Mouse (Mus musculus) left cerebral cortex, postnatal 25 days (tissue): ENCODE data around the gene Diras1. TPM values are rescaled to one million over a fixed set of nuclear protein-coding genes. Genes with fewer than 3 reads are reported as not detected.
"Not testable (repeated sequence)": the region's sequence is repeated elsewhere in the genome, so short reads cannot be mapped to it uniquely, and the experiment has no call there.

Experiments used
- DNase-seq, 2 experiments: peaks; one replicate each; pipeline ENCODE4 v3.0.0; 2022; ENCODE audit warnings: low spot score in 2 of 2, mixed read lengths in 1 of 2
- intact Hi-C: fragments of 180-260 bp; cut with DNase I; formaldehyde crosslinking; loops from one replicate; pipeline ENCODE4 v1.15.1; 2025
- total RNA-seq, 2 experiments: library from RNA; stranded (reverse); gene quantifications; 2 replicates each; pipeline ENCODE4 v1.2.3; 2021

The Diras1 gene
- 100 to 1,000 TPM; 108 to 110 TPM for total RNA-seq

- intact Hi-C loops = no loop called here
Measured at GRCm38 (mm10) chr10:81025639-81026275, at the start of gene Diras1. TSS of gene Diras1 (minus strand) at chr10:81025662.

DNA sequence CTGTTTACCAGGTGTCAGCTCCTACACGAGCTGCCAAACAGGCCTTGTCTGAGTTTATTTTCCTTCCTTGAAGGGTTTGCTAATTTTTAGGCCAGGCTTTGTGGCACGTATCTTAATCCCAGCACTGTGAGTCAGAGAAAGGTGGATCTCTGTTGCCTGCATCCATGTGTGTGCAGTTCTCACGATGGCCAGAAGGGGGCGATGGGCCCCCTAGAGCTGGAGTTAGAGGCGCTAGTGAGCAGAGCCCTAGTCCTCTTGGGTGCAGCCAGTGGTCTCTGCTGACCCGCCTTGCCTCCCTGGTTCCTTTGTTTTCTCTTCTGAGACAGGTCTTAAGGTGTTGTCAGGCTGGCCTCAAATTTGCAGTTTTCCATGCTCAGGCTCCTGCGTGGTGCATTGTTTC is 48.0 kb upstream of the Diras1 start:
- intact Hi-C loops = no loop called here
- no peak for DNase-seq

More at GRCm38 (mm10) chr10:81025639-81026275, at the start of gene Diras1:
- no peak for DNase-seq

- DNase-seq = no peak
- intact Hi-C loops = no loop called here
Measured at GRCm38 (mm10) chr10:81072290-81072689, 46.8 kb upstream of the Diras1 start.

- DNase-seq = peak; percentile 98 to 99
- intact Hi-C loops = loop anchor here (2.0 kb wide), 1 partner anchor 67 kb away; no protein-coding TSS in a partner anchor
Measured at GRCm38 (mm10) chr10:81069836-81070235, 44.4 kb upstream of the Diras1 start, which contains the start of gene Thop1. TSS of gene Thop1 (plus strand) at chr10:81070035.

- intact Hi-C loops = no loop called here
Measured at GRCm38 (mm10) chr10:81068706-81069105, 43.2 kb upstream of the Diras1 start.

DNA sequence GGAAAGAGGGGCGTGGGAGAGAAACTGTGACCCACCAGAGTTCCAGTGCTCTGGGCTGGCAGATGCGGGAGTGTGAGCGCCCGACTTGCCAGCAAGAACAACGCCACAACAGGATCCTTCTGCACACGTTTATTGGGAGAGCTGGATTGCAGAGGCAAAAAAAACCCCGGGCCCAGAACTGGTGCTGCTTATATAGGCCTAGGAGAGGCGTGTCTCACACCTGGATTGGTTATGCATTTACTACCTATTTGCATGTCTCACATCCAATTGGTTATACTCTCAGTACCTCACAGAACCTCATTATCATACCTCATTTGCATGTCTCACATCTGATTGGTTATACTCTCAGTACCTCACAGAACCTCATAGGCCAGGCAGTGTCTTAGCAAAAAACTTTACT is 39.1 kb upstream of the Diras1 start:
- DNase-seq, intact Hi-C loops: not testable (repeated sequence)

More at GRCm38 (mm10) chr10:81068706-81069105, 43.2 kb upstream of the Diras1 start:
- no peak for DNase-seq

GRCm38 (mm10) chr10:81062710-81063109 is 37.2 kb upstream of the Diras1 start:
- intact Hi-C loops = no loop called here
- no peak for DNase-seq

- intact Hi-C loops = no loop called here
- DNase-seq = peak; percentile 100
Measured at GRCm38 (mm10) chr10:81059603-81060543, 34.4 kb upstream of the Diras1 start, which contains the start of gene Sgta. TSS of gene Sgta (minus strand) at chr10:81060181.

DNA sequence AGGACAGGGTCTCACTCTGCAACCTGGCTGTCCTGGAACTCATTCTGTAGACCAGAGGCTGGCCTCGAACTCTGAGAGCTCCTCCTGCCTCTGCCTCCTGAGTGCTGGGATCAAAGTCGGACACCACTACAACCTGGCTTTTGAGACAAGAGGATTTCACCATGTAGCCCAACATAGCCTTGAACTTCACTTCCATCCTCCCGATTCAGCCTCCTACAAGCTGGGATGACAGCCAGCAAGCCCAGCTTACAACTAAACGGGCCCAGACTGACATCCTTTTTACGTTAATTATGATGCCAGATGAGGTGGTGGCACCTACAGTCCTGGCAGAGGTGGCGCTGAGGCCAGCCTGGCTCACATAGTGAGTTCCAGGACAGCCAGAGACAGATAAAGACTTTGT is 33.4 kb upstream of the Diras1 start:
- DNase-seq = no peak
- intact Hi-C loops = no loop called here

- intact Hi-C loops = no loop called here
- DNase-seq = no peak
Measured at GRCm38 (mm10) chr10:81057406-81058130, 32.1 kb upstream of the Diras1 start.

DNA sequence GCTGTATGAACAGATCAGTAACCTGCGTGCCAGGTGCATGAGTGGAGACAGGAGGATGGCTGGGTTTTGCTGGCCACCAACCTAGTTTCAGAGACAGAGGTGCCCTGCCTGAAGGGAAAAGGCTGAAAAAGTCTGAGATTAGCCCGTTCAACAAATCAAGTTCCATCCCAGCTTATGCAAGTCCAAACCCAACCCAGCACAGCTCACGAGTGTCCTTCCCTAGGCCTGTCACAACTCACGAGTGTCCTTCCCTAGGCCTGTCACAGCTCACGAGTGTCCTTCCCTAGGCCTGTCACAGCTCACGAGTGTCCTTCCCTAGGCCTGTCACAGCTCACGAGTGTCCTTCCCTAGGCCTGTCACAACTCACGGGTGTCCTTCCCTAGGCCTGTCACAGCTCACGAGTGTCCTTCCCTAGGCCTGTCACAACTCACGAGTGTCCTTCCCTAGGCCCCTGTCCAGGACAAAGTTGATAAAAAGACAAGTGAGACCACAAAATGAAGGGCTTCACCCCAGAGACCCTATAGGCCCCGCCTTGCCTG is 30.4 kb upstream of the Diras1 start:
- intact Hi-C loops, DNase-seq: not testable (repeated sequence)

DNA sequence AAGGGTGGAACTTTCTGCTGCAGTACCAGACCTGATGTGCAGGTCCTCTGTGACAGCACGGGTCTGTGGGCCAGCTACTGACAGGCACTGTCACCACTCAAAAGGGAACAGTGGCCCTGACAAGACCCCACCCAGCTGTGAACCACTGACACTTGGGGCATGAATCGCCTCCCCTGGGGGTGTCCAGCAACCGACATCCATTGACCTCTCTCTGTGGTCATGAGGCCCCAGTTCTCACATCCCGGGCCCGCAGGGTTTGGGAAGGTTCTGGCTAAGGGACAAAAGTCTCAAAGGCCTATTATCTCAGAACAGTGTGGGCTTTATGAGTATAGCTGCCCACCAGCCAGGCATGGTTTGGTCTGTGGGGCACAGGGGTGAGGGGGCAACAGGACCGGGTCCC is 29.7 kb upstream of the Diras1 start:
- intact Hi-C loops = no loop called here
- DNase-seq = no peak

DNA sequence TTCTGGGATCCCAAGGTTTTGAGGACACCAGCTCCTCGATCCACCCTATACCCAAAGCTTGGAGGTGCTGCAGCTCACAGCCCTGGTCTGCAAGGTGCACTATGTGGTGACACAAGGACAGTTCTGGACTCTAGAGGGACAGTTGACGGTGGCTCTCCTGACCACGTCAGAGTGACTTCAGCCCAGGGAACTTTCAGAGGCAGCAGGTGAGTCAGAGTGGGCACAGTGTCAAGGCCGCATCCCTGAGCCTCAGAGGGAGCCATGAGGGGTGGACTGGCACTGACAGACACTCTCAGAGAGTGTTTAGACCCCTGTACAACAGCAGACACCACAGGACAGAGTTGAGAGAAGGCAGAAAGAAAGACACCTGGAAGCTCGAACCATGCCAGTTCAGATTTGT is 27.1 kb upstream of the Diras1 start:
- intact Hi-C loops = no loop called here
- DNase-seq = no peak

DNA sequence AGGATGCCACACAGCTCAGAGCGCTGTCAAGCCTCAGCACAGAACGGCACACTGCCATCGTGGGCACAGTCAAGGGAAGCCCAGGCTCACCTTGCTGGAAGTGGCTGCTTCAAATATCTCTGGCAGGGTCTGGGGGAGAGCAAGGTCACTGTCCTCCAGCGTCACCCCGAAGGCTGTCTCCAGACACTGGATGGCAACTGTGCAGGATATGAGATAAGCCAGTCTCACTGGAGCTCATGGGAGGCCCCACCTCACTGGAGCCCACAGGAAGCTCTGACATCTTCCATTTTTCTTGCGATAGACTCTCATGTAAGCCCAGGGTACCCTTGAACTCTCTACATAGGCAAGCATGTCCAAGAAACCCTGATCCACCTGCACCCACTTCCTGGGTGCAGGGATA is 25.7 kb upstream of the Diras1 start:
- DNase-seq = no peak
- intact Hi-C loops = no loop called here

DNA sequence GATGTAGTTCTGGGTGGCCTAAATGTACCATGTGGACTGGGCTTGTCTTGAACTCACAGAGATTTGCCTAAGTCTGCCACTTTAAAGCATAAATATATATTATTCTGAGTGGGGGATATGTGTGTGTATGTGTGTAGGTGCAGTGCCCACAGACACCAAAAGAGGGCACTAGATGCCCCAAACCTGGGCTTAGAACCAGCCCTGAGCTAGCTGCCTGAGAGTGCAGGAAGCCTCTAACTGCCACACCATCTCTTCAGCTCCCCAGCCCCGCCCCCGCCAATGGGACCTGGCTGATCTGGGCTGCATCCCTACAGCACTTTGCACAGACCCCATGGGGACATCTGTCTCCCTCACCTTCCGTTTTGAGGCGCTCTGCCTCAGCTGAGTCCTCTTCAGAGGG is 25.2 kb upstream of the Diras1 start:
- no peak for DNase-seq
- intact Hi-C loops = no loop called here

DNA sequence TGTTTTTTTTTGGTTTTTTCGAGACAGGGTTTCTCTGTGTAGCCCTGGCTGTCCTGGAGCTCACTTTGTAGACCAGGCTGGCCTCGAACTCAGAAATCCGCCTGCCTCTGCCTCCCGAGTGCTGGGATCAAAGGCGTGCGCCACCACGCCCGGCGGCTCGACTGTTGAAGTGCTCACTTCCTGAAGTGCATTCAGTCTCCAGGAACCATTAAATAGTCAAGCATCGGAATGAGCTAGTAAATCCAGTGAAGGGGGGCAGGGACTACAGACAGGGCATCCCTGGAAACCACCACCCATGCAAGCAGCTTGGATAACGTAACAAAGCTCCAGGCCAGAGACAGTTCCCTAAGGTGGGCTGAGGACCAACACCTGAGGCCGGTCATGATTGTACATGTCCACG is 19.8 kb upstream of the Diras1 start:
- intact Hi-C loops, DNase-seq: not testable (repeated sequence)

GRCm38 (mm10) chr10:81041458-81042175 is 16.2 kb upstream of the Diras1 start:
- DNase-seq = peak; percentile 63 to 72
- intact Hi-C loops = loop anchor here (1.0 kb wide), 1 partner anchor 42 kb away; no protein-coding TSS in a partner anchor

DNA sequence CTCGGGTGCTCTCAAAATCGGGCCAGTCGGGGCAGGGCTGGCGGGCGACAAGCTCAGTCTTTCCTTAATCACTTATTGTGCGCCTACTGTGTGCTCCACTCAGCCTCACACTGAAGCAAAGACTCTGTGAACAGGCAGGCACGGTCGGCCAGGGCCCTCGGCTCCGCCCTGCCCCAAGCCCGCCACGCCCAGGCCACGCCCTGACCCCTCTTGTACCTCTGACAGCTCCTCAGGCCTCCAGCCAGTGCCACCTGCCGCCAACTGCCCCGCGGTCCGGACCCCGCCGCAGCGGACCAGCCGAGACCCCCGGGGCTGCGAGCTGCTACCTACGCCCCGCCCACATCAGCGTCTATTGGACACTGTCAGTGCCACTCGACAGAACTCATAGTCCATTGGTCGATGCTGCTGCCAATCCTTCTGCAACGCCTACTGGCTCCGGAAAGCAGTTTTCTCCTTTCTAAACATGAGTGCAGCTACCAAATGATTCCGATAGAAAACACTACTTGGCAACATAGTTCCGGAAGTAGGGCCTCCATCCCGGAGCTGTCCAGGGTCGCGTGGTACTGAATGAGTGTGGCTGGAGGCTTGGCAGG is 11.6 kb upstream of the Diras1 start, which contains the start of gene Slc39a3:
Gene Slc39a3 (minus strand): TSS at position 439 of the 593 bp plus-strand sequence.
- peak; percentile 99 to 100 for DNase-seq
- intact Hi-C loops = no loop called here
